Mouse (Mus musculus): ENCODE results near the gene Mrps5.
A peak's percentile ranks its signal among the peaks of the same experiment; 100 is the strongest.
"Not testable (repeated sequence)": the region's sequence is repeated elsewhere in the genome, so short reads cannot be mapped to it uniquely, and the experiment has no call there.

The Mrps5 gene

GRCm38 (mm10) chr2:127586694-127587513, at the start of gene Mrps5, which contains the start of gene Zfp661:
Gene Mrps5 (plus strand): TSS chr2:127587222.
Gene Zfp661 (minus strand): TSS chr2:127587094.
- DNase-seq (ENCODE audit: low spot score in 2 of 2) = peak; percentile 80 to 84

- no peak for DNase-seq (ENCODE audit: low spot score in 2 of 2)
These were observed 49.5 kb upstream of the Mrps5 start for GRCm38 (mm10) chr2:127537548-127537947.

GRCm38 (mm10) chr2:127539494-127539893, 47.5 kb upstream of the Mrps5 start:
- no peak for DNase-seq (ENCODE audit: low spot score in 2 of 2)

GRCm38 (mm10) chr2:127541185-127541584, 45.8 kb upstream of the Mrps5 start, which contains the start of gene Prom2:
Gene Prom2 (minus strand): TSS chr2:127541467.
- peak in 1 of 2 experiments; percentile 57 for DNase-seq (ENCODE audit: low spot score in 2 of 2)

GRCm38 (mm10) chr2:127541697-127542096, 45.3 kb upstream of the Mrps5 start:
- no peak for DNase-seq (ENCODE audit: low spot score in 2 of 2)

GRCm38 (mm10) chr2:127548342-127549074, 38.5 kb upstream of the Mrps5 start:
- DNase-seq (ENCODE audit: low spot score in 2 of 2) = no peak

GRCm38 (mm10) chr2:127549711-127550110, 37.3 kb upstream of the Mrps5 start:
- no peak for DNase-seq (ENCODE audit: low spot score in 2 of 2)

GRCm38 (mm10) chr2:127550446-127550845, 36.6 kb upstream of the Mrps5 start:
- no peak for DNase-seq (ENCODE audit: low spot score in 2 of 2)

- no peak for DNase-seq (ENCODE audit: low spot score in 2 of 2)
These were observed 35.9 kb upstream of the Mrps5 start for GRCm38 (mm10) chr2:127551078-127551477.

- DNase-seq (ENCODE audit: low spot score in 2 of 2) = peak; percentile 75 to 85
These were observed 27.7 kb upstream of the Mrps5 start for GRCm38 (mm10) chr2:127559070-127559966.

GRCm38 (mm10) chr2:127573322-127573721, 13.7 kb upstream of the Mrps5 start:
- DNase-seq (ENCODE audit: low spot score in 2 of 2) = no peak

- DNase-seq (ENCODE audit: low spot score in 2 of 2) = peak; percentile 85 to 91
These were observed 2.6 kb upstream of the Mrps5 start for GRCm38 (mm10) chr2:127584436-127584858.

- no peak for DNase-seq (ENCODE audit: low spot score in 2 of 2)
These were observed 457 bp downstream of the Mrps5 start for GRCm38 (mm10) chr2:127587514-127587844.

- no peak for DNase-seq (ENCODE audit: low spot score in 2 of 2)
These were observed 1.9 kb downstream of the Mrps5 start for GRCm38 (mm10) chr2:127588897-127589296.

GRCm38 (mm10) chr2:127590204-127590603, 3.2 kb downstream of the Mrps5 start:
- no peak for DNase-seq (ENCODE audit: low spot score in 2 of 2)

GRCm38 (mm10) chr2:127590840-127591239, 3.8 kb downstream of the Mrps5 start:
- DNase-seq (ENCODE audit: low spot score in 2 of 2) = no peak

- DNase-seq (ENCODE audit: low spot score in 2 of 2) = not testable (repeated sequence)
These were observed 16.4 kb downstream of the Mrps5 start for GRCm38 (mm10) chr2:127603383-127603782.

- DNase-seq (ENCODE audit: low spot score in 2 of 2) = no peak
These were observed 18.2 kb downstream of the Mrps5 start for GRCm38 (mm10) chr2:127605203-127605602.

- DNase-seq (ENCODE audit: low spot score in 2 of 2) = no peak
These were observed 21.2 kb downstream of the Mrps5 start for GRCm38 (mm10) chr2:127608234-127608633.

GRCm38 (mm10) chr2:127608986-127609385, 22.0 kb downstream of the Mrps5 start:
- no peak for DNase-seq (ENCODE audit: low spot score in 2 of 2)

GRCm38 (mm10) chr2:127611386-127611785, 24.4 kb downstream of the Mrps5 start:
- DNase-seq (ENCODE audit: low spot score in 2 of 2) = no peak

GRCm38 (mm10) chr2:127612288-127612687, 25.3 kb downstream of the Mrps5 start:
- no peak for DNase-seq (ENCODE audit: low spot score in 2 of 2)
